Mouse (Mus musculus) intestine, postnatal 0 days (tissue): ENCODE data around the gene Fntb. TPM values are rescaled to one million over a fixed set of nuclear protein-coding genes. Genes with fewer than 3 reads are reported as not detected.

Experiments used
- ATAC-seq: fragments of 200-750 bp; cut with Nextera tagmentation; 2 replicates; pipeline ENCODE4 v1.8.0; 2017; ENCODE audit warnings: mild to moderate bottlenecking, moderate TSS enrichment, moderate library complexity
- H3K27ac ChIP-seq: fragments of 300-500 bp; sonication (generic); 2 replicates; pipeline ENCODE4 v1.5.1; 2014; ENCODE audit warnings: mild to moderate bottlenecking, low read depth, low read length, moderate library complexity
- H3K27me3 ChIP-seq: fragments of 300-500 bp; sonication (generic); replicated peaks from 2 replicates; pipeline ENCODE4 v1.6.1; 2014; ENCODE audit warnings: low read length, mixed read lengths; ENCODE audit not compliant: control insufficient read depth, insufficient read depth
- H3K36me3 ChIP-seq: fragments of 300-500 bp; sonication (generic); 2 replicates; pipeline ENCODE4 v1.6.1; 2014; ENCODE audit warnings: mild to moderate bottlenecking, moderate library complexity; ENCODE audit not compliant: control insufficient read depth, insufficient read depth
- H3K4me1 ChIP-seq: fragments of 300-500 bp; sonication (generic); replicated peaks from 2 replicates; pipeline ENCODE4 v1.6.1; 2014; ENCODE audit warnings: antibody characterized with exemption, low read length, mixed read lengths; ENCODE audit not compliant: control insufficient read depth, insufficient read depth
- H3K4me2 ChIP-seq: fragments of 300-500 bp; sonication (generic); replicated peaks from 2 replicates; pipeline ENCODE4 v1.6.1; 2014; ENCODE audit warnings: low read depth, mild to moderate bottlenecking, moderate library complexity
- H3K4me3 ChIP-seq: fragments of 300-500 bp; sonication (generic); 2 replicates; pipeline ENCODE4 v1.5.1; 2014; ENCODE audit warnings: low read depth, low read length
- H3K9ac ChIP-seq: fragments of 300-500 bp; sonication (generic); 2 replicates; pipeline ENCODE4 v1.6.1; 2014; ENCODE audit warnings: mild to moderate bottlenecking, low read depth, low read length
- H3K9me3 ChIP-seq: fragments of 300-500 bp; sonication (generic); 2 replicates; pipeline ENCODE4 v1.6.1; 2016; ENCODE audit warnings: mixed run types; ENCODE audit not compliant: control insufficient read depth
- CTCF ChIP-seq: sonication (generic); IDR thresholded peaks from 2 replicates; pipeline ENCODE4 v1.5.1; 2016; ENCODE audit warnings: low read depth, mild to moderate bottlenecking, control low read depth, antibody characterized with exemption, moderate library complexity
- WGBS: fragments of 180-500 bp; shearing (Covaris S2); extraction: QIAGEN DNeasy Blood & Tissue Kit; methylation state at CpG from one replicate; pipeline ENCODE4 v1.1.7; 2014; 5-methylcytosine and 5-hydroxymethylcytosine counted together
- polyA plus RNA-seq: library from polyadenylated mRNA; unstranded; fragments of >200 nt; fragmentation: Nextera tagmentation; extraction: Ambion mirVana; gene quantifications from 2 replicates; pipeline ENCODE4 v1.2.1, GENCODE M21; 2015

The Fntb gene
- polyA plus RNA-seq = 13.1 and 13.5 TPM in 2 replicates

GRCm38 (mm10) chr12:76765354-76765851 is at the start of gene Fntb, which contains the start of gene Churc1:
TSS of gene Fntb (plus strand) at chr12:76765589.
TSS of gene Churc1 (plus strand) at chr12:76765538.
- peak within 1 kb of the TSS; percentile 68 for H3K4me3 ChIP-seq
- under 1% methylated on average over 31 of the region's 31 CpGs for WGBS
- ATAC-seq = peak; percentile 94

GRCm38 (mm10) chr12:76718384-76718783 is 47.0 kb upstream of the Fntb start:
- TF ChIP-seq CTCF = no peak
- no peak overlapping the region for H3K4me2 ChIP-seq
- no peak for ATAC-seq
- 84% methylated on average over 4 of the region's 4 CpGs for WGBS
- H3K9me3 ChIP-seq = no peaks in the 10 kb centered on the region
- no peak overlapping the region for H3K4me3 ChIP-seq
- 0 out of 2 replicates have a peak, but pooled peaks cover 3% of the 10 kb centered on the region for H3K27me3 ChIP-seq
- no peak overlapping the region for H3K27ac ChIP-seq
- no peak overlapping the region for H3K9ac ChIP-seq
- H3K36me3 ChIP-seq = no peaks in the 10 kb centered on the region
- H3K4me1 ChIP-seq = no peaks in the 10 kb centered on the region

More at GRCm38 (mm10) chr12:76765354-76765851, at the start of gene Fntb, which contains the start of gene Churc1:
- Histone ChIP-seq H3K27me3 (no peaks in the 10 kb centered on the region), H3K36me3 (no peaks in the 10 kb centered on the region), H3K4me1 (peaks cover 4% of the 10 kb centered on the region; the same call in 1 of the 2 replicates), H3K27ac (peak within 1 kb of the TSS; percentile 70), H3K9ac (peak within 1 kb of the TSS; percentile 78), H3K9me3 (no peaks in the 10 kb centered on the region), H3K4me2 (peak within 1 kb of the TSS; percentile 75)
- TF ChIP-seq CTCF = peak; percentile 35; the same call in 1 of the 2 replicates

GRCm38 (mm10) chr12:76720572-76720971 is 44.8 kb upstream of the Fntb start:
- Histone ChIP-seq H3K4me3 (no peak overlapping the region), H3K9ac (no peak overlapping the region), H3K9me3 (no peaks in the 10 kb centered on the region), H3K27ac (no peak overlapping the region), H3K36me3 (no peaks in the 10 kb centered on the region), H3K27me3 (no peaks in the 10 kb centered on the region), H3K4me1 (no peaks in the 10 kb centered on the region), H3K4me2 (no peak overlapping the region)
- ATAC-seq = no peak
- peak; percentile 46 for TF ChIP-seq CTCF

DNA sequence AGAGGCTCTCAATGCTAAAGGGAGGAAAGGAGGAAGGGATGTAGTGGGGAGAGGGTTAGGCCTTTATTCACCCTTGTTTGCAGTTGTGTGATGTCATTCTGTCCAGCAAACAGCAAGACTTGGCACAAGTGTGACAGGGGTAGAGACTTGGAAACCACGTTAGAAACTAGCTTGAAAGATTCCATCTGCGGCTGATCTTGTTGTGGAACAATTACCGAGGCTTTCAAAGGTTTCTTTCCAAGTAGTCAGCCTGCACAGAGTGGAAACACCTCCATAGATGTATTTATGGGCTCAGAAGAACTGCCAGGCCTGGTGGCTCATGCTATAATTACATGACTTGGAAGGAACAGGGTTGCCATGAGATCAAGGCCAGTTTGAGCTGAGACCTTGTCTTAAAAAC is 43.4 kb upstream of the Fntb start:
- no peaks in the 10 kb centered on the region for H3K27me3 ChIP-seq
- TF ChIP-seq CTCF = no peak
- no peak overlapping the region for H3K4me3 ChIP-seq
- no peak overlapping the region for H3K27ac ChIP-seq
- no peaks in the 10 kb centered on the region for H3K9me3 ChIP-seq
- H3K9ac ChIP-seq = no peak overlapping the region
- ATAC-seq = no peak
- no peak overlapping the region for H3K4me2 ChIP-seq
- no peaks in the 10 kb centered on the region for H3K4me1 ChIP-seq
- 75% methylated on average over 3 of the region's 3 CpGs for WGBS
- H3K36me3 ChIP-seq = no peaks in the 10 kb centered on the region

GRCm38 (mm10) chr12:76727955-76728354 is 37.4 kb upstream of the Fntb start:
- H3K4me2 ChIP-seq = no peak overlapping the region
- no peak for ATAC-seq
- H3K27me3 ChIP-seq = no peaks in the 10 kb centered on the region
- no peak for TF ChIP-seq CTCF
- no peak overlapping the region for H3K4me3 ChIP-seq
- no peaks in the 10 kb centered on the region for H3K9me3 ChIP-seq
- no peak overlapping the region for H3K9ac ChIP-seq
- WGBS = 92% methylated on average over 4 of the region's 4 CpGs
- H3K27ac ChIP-seq = no peak overlapping the region
- H3K4me1 ChIP-seq = no peaks in the 10 kb centered on the region
- H3K36me3 ChIP-seq = no peaks in the 10 kb centered on the region

- H3K27ac ChIP-seq = no peak overlapping the region
- no peaks in the 10 kb centered on the region for H3K36me3 ChIP-seq
- no peak for ATAC-seq
- H3K9me3 ChIP-seq = no peaks in the 10 kb centered on the region
- no peaks in the 10 kb centered on the region for H3K4me1 ChIP-seq
- WGBS = 73% methylated on average over 16 of the region's 16 CpGs
- no peaks in the 10 kb centered on the region for H3K27me3 ChIP-seq
- H3K4me2 ChIP-seq = no peak overlapping the region
- no peak overlapping the region for H3K9ac ChIP-seq
- H3K4me3 ChIP-seq = no peak overlapping the region
- no peak for TF ChIP-seq CTCF
These were observed 14.4 kb upstream of the Fntb start for GRCm38 (mm10) chr12:76750866-76751459.
